Comparison of ENCODE assay signal across 8 mouse cellular contexts in the genomic region with DNA sequence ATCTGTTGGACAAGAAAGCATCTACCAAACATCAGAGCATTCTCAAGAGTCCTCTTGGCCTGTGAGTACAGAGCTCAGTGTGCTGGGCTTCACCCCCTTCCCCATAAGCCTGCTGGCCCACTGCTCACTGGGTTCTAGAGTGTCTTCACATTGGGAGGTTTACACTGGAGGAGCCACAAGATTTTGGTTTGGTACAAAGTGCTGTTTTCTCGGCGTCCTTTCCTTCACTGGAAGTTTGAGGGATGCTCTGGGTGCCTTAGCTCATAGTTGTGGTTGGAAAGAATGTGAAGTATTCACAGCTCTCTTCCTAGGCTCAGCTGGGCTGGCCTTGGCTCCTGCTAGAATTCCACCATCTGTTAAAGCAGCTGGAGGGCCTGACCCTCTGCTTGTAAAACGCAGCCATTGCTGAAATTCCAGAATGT. TPM values are rescaled to one million over a fixed set of nuclear protein-coding genes. Genes with fewer than 3 reads are reported as not detected.
A peak's percentile ranks its signal among the peaks of the same experiment; 100 is the strongest.
DNase-seq lines count a peak whose midpoint lies in the region; ATAC-seq lines count a peak whose summit lies in the region.

No protein-coding gene starts in this region.

- no peaks in the 10 kb centered on the region for H3K9me3 ChIP-seq in hindbrain, embryonic 10.5 days
- no peaks in the 10 kb centered on the region for H3K9me3 ChIP-seq in hindbrain, embryonic 11.5 days (ENCODE audit: control insufficient read depth, low read length)

- H3K9ac ChIP-seq in hindbrain, embryonic 11.5 days (ENCODE audit: low read depth, low read length), result no peak overlapping the region

- WGBS in hindbrain, embryonic 10.5 days, result 67% methylated on average over 3 of the region's 3 CpGs
- WGBS in hindbrain, embryonic 11.5 days, result 64% methylated on average over 3 of the region's 3 CpGs

- peak; percentile 20 for DNase-seq in hindbrain, embryonic 10.5 days (ENCODE audit: low spot score)
- no peak for DNase-seq in hindbrain, embryonic 11.5 days (ENCODE audit: low spot score)
- DNase-seq in gastrocnemius, adult 8-10 months (ENCODE audit: low spot score in 2 of 2), result peak; percentile 44 to 45
- DNase-seq in kidney, adult 18-20 months, result peak; percentile 39
- peak; percentile 54 to 85 for DNase-seq in lung, postnatal 4 days
- no peak for DNase-seq in thymus, postnatal 36 days

- no peaks in the 10 kb centered on the region for H3K27me3 ChIP-seq in hindbrain, embryonic 10.5 days (ENCODE audit: insufficient read depth, poor library complexity, severe bottlenecking)
- no peaks in the 10 kb centered on the region for H3K27me3 ChIP-seq in hindbrain, embryonic 11.5 days (ENCODE audit: control insufficient read depth, insufficient read depth, low read length)

- no peak overlapping the region for H3K27ac ChIP-seq in hindbrain, embryonic 10.5 days
- H3K27ac ChIP-seq in hindbrain, embryonic 11.5 days (ENCODE audit: low read depth, low read length), result no peak overlapping the region

- no peak for ATAC-seq in hindbrain, embryonic 11.5 days (ENCODE audit: low FRiP score)
- ATAC-seq in erythroid progenitor cell, adult 5-6 weeks (replicated peaks; ENCODE audit: low FRiP score, poor library complexity, severe bottlenecking), result no peak
- ATAC-seq in monocyte, adult 5-6 weeks (replicated peaks; ENCODE audit: insufficient number of reproducible peaks, low FRiP score, low TSS enrichment, poor library complexity, severe bottlenecking), result no peak

- H3K4me1 ChIP-seq in hindbrain, embryonic 10.5 days (replicated peaks), result peaks cover 19% of the 10 kb centered on the region
- no peaks in the 10 kb centered on the region for H3K4me1 ChIP-seq in hindbrain, embryonic 11.5 days (replicated peaks; ENCODE audit: control insufficient read depth, insufficient read depth, low read length)

- peaks cover 63% of the 10 kb centered on the region for H3K36me3 ChIP-seq in hindbrain, embryonic 10.5 days
- H3K36me3 ChIP-seq in hindbrain, embryonic 11.5 days (ENCODE audit: control insufficient read depth, insufficient read depth, low read length), result peaks cover 3% of the 10 kb centered on the region; the same call in 1 of the 2 replicates

- no peak overlapping the region for H3K4me3 ChIP-seq in hindbrain, embryonic 10.5 days
- no peak overlapping the region for H3K4me3 ChIP-seq in hindbrain, embryonic 11.5 days (ENCODE audit: low read depth, low read length)

- H3K4me2 ChIP-seq in hindbrain, embryonic 11.5 days (replicated peaks; ENCODE audit: low read depth, low read length), result no peak overlapping the region

RNA-seq across cellular contexts. Expression of a gene that starts 5.5 kb away (rescaled TPM):
- polyA plus RNA-seq in hindbrain, embryonic 10.5 days (2016; fragmentation: Nextera tagmentation; extraction: Ambion mirVana), result 24.5 and 27.2 TPM in 2 replicates
- 19.0 and 22.2 TPM in 2 replicates for polyA plus RNA-seq in hindbrain, embryonic 11.5 days (2014; fragmentation: Nextera tagmentation; extraction: Ambion mirVana)
- 10 to 100 TPM; 15.6 to 26.7 (median 24.0) TPM for total RNA-seq in gastrocnemius, adult 8-10 months (2022)
- total RNA-seq in erythroid progenitor cell, adult 5-6 weeks (2015; ENCODE audit: low replicate concordance), result 36.8 and 57.0 TPM in 2 replicates
- 21.6 and 23.0 TPM in 2 replicates for total RNA-seq in erythroid progenitor cell, adult 5-6 weeks (2017; ENCODE audit: low replicate concordance)
- 6.3 to 8.2 TPM (median 8.2 TPM) in 3 replicates for total RNA-seq in monocyte, adult 5-6 weeks (2017)

RNA-seq across cellular contexts. Expression of a gene that starts 5.6 kb away (rescaled TPM):
- polyA plus RNA-seq in hindbrain, embryonic 10.5 days (2016; fragmentation: Nextera tagmentation; extraction: Ambion mirVana), result 43.2 and 44.3 TPM in 2 replicates
- polyA plus RNA-seq in hindbrain, embryonic 11.5 days (2014; fragmentation: Nextera tagmentation; extraction: Ambion mirVana), result 32.5 and 39.7 TPM in 2 replicates
- 1 to 10 TPM; 3.7 to 5.7 (median 4.7) TPM for total RNA-seq in gastrocnemius, adult 8-10 months (2022)
- total RNA-seq in erythroid progenitor cell, adult 5-6 weeks (2015; ENCODE audit: low replicate concordance), result 143 and 246 TPM in 2 replicates
- 82.6 and 96.9 TPM in 2 replicates for total RNA-seq in erythroid progenitor cell, adult 5-6 weeks (2017; ENCODE audit: low replicate concordance)
- total RNA-seq in monocyte, adult 5-6 weeks (2017), result 10.7 to 15.4 TPM (median 11.9 TPM) in 3 replicates

RNA-seq across cellular contexts. Expression of a gene that starts 14.7 kb away (rescaled TPM):
- polyA plus RNA-seq in hindbrain, embryonic 10.5 days (2016; fragmentation: Nextera tagmentation; extraction: Ambion mirVana), result 0.16 and 0.73 TPM in 2 replicates
- polyA plus RNA-seq in hindbrain, embryonic 11.5 days (2014; fragmentation: Nextera tagmentation; extraction: Ambion mirVana), result 0.37 and 0.47 TPM in 2 replicates
- not detected for total RNA-seq in gastrocnemius, adult 8-10 months (2022)
- total RNA-seq in erythroid progenitor cell, adult 5-6 weeks (2015; ENCODE audit: low replicate concordance), result not detected in 2 replicates
- not detected in 2 replicates for total RNA-seq in erythroid progenitor cell, adult 5-6 weeks (2017; ENCODE audit: low replicate concordance)
- not detected in 3 replicates for total RNA-seq in monocyte, adult 5-6 weeks (2017)

RNA-seq across cellular contexts. Expression of a gene that starts 22.6 kb away (rescaled TPM):
- 0.24 and 0.25 TPM in 2 replicates for polyA plus RNA-seq in hindbrain, embryonic 10.5 days (2016; fragmentation: Nextera tagmentation; extraction: Ambion mirVana)
- not detected in 2 replicates for polyA plus RNA-seq in hindbrain, embryonic 11.5 days (2014; fragmentation: Nextera tagmentation; extraction: Ambion mirVana)
- not detected for total RNA-seq in gastrocnemius, adult 8-10 months (2022)
- total RNA-seq in erythroid progenitor cell, adult 5-6 weeks (2015; ENCODE audit: low replicate concordance), result not detected in 2 replicates
- total RNA-seq in erythroid progenitor cell, adult 5-6 weeks (2017; ENCODE audit: low replicate concordance), result not detected in 2 replicates
- total RNA-seq in monocyte, adult 5-6 weeks (2017), result 0.95 TPM in 1 of 3 replicates, not detected in the others

RNA-seq across cellular contexts. Expression of a gene that starts 43.7 kb away (rescaled TPM):
- 40.5 and 53.2 TPM in 2 replicates for polyA plus RNA-seq in hindbrain, embryonic 10.5 days (2016; fragmentation: Nextera tagmentation; extraction: Ambion mirVana)
- polyA plus RNA-seq in hindbrain, embryonic 11.5 days (2014; fragmentation: Nextera tagmentation; extraction: Ambion mirVana), result 63.2 and 71.2 TPM in 2 replicates
- total RNA-seq in gastrocnemius, adult 8-10 months (2022), result 10 to 100 TPM; 28.9 to 32.9 (median 31.3) TPM
- total RNA-seq in erythroid progenitor cell, adult 5-6 weeks (2015; ENCODE audit: low replicate concordance), result 57.8 and 63.1 TPM in 2 replicates
- 22.2 and 22.6 TPM in 2 replicates for total RNA-seq in erythroid progenitor cell, adult 5-6 weeks (2017; ENCODE audit: low replicate concordance)
- total RNA-seq in monocyte, adult 5-6 weeks (2017), result 43.1 to 71.7 TPM (median 54.0 TPM) in 3 replicates

Comparison
In these comparisons a context has a peak if more than half of its experiments do, and no peak if none do; other contexts are left out.
1. DNase-seq: peak in hindbrain, embryonic 10.5 days (single experiment), gastrocnemius, adult 8-10 months (2 of 2), kidney, adult 18-20 months (single experiment) and lung, postnatal 4 days (2 of 2); none in hindbrain, embryonic 11.5 days (single experiment) and thymus, postnatal 36 days (0 of 2).